Mouse (Mus musculus) forebrain, embryonic 14.5 days (tissue): ENCODE measurements around the gene Prss43. TPM values are rescaled to one million over a fixed set of nuclear protein-coding genes. Genes with fewer than 3 reads are reported as not detected.
"Not testable (repeated sequence)": the region's sequence is repeated elsewhere in the genome, so short reads cannot be mapped to it uniquely, and the experiment has no call there.

Experiments used
- ATAC-seq: fragments of 200-750 bp; cut with Nextera tagmentation; 2 replicates; pipeline ENCODE4 v1.8.0; 2017; ENCODE audit warnings: mild to moderate bottlenecking, moderate library complexity
- DNase-seq: peaks from one replicate; pipeline ENCODE4 v3.0.0-alpha.2; 2015; ENCODE audit warnings: low spot score
- H3K27ac ChIP-seq: fragments of 300-500 bp; sonication (generic); 2 replicates; pipeline ENCODE4 v1.5.1; 2014; ENCODE audit warnings: low read depth, mild to moderate bottlenecking, control low read depth, low read length, moderate library complexity
- H3K27me3 ChIP-seq: fragments of 300-500 bp; sonication (generic); replicated peaks from 2 replicates; pipeline ENCODE4 v1.6.1; 2014; ENCODE audit warnings: low read length, control low read depth, mixed read lengths; ENCODE audit not compliant: control insufficient read depth, insufficient read depth
- H3K36me3 ChIP-seq: fragments of 300-500 bp; sonication (generic); 2 replicates; pipeline ENCODE4 v1.6.1; 2014; ENCODE audit warnings: low read length, control low read depth; ENCODE audit not compliant: control insufficient read depth, insufficient read depth
- H3K4me1 ChIP-seq: fragments of 300-500 bp; sonication (generic); 2 replicates; pipeline ENCODE4 v1.6.1; 2014; ENCODE audit warnings: antibody characterized with exemption, low read length, control low read depth; ENCODE audit not compliant: control insufficient read depth, insufficient read depth
- H3K4me2 ChIP-seq: fragments of 300-500 bp; sonication (generic); 2 replicates; pipeline ENCODE4 v1.6.1; 2014; ENCODE audit warnings: mild to moderate bottlenecking, control low read depth, low read length
- H3K4me3 ChIP-seq: fragments of 300-500 bp; sonication (generic); 2 replicates; pipeline ENCODE4 v1.5.1; 2014; ENCODE audit warnings: low read depth, low read length, control low read depth
- H3K9ac ChIP-seq: fragments of 300-500 bp; sonication (generic); 2 replicates; pipeline ENCODE4 v1.6.1; 2014; ENCODE audit warnings: mild to moderate bottlenecking, low read length, control low read depth, moderate library complexity
- H3K9me3 ChIP-seq: fragments of 300-500 bp; sonication (generic); replicated peaks from 2 replicates; pipeline ENCODE4 v1.6.1; 2016; ENCODE audit warnings: low read length, control low read depth, mixed read lengths; ENCODE audit not compliant: control insufficient read depth
- WGBS: fragments of 180-500 bp; shearing (Covaris S2); extraction: QIAGEN DNeasy Blood & Tissue Kit; methylation state at CpG from one replicate; pipeline ENCODE4 v1.1.7; 2014; 5-methylcytosine and 5-hydroxymethylcytosine counted together
- polyA plus RNA-seq: library from polyadenylated mRNA; unstranded; fragments of >200 nt; fragmentation: Nextera tagmentation; extraction: Ambion mirVana; gene quantifications from 2 replicates; pipeline ENCODE4 v1.2.1, GENCODE M21; 2014

Gene Prss43
- polyA plus RNA-seq, 1 experiment from 2014 or later: not detected

DNA sequence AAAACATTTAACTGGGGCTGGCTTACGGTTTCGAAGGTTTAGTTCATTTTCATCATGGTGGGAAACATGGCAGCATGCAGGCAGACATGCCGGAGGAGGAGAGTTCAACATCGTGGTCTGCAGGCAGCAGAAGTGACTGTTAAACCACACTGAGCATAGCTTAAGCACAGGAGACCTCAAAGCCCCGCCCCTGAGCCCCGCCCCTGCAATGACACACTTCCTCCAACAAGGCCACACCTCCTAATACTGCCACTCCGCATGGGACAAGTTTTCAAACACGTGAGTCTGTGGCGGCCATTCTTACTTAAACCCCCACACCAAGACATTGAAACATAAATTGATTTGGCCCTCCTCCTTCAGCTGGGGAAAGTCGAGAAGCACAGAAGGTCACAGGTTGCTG is 29.5 kb upstream of the Prss43 start:
- no peaks in the 10 kb centered on the region for H3K4me1 ChIP-seq
- no peaks in the 10 kb centered on the region for H3K27me3 ChIP-seq
- WGBS: 88% methylated on average over 10 of the region's 10 CpGs
- no peak overlapping the region for H3K4me3 ChIP-seq
- no peaks in the 10 kb centered on the region for H3K36me3 ChIP-seq
- no peak for ATAC-seq
- no peak overlapping the region for H3K4me2 ChIP-seq
- H3K9ac ChIP-seq: no peak overlapping the region
- no peak for DNase-seq
- no peak overlapping the region for H3K27ac ChIP-seq
- no peaks in the 10 kb centered on the region for H3K9me3 ChIP-seq

DNA sequence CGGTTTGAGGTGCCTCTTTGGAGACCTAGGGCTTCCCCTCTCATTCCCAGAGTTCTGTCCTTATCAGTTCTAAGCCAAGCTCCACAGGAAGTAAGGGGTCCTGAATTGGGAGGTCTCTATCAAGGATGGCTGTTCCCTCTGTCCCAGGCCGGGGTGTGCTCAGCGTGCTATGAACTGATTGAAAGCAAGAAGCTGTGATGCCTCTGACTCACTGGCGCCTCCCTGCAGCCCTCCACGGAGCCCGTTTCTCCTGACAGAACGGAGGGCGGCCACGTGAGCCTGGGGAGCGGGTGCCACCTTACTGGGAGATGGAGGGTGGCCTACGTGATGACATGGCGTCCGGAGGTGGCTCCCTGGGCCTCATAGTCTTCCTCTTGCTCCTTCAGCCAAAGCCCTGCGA is 28.6 kb upstream of the Prss43 start, which contains the start of gene Prss42:
TSS of gene Prss42 (plus strand) at position 301 of the 400 bp plus-strand sequence.
- 96% methylated on average over 14 of the region's 14 CpGs for WGBS
- no peaks in the 10 kb centered on the region for H3K36me3 ChIP-seq
- H3K4me3 ChIP-seq: no peak within 1 kb of the TSS
- H3K9me3 ChIP-seq: no peaks in the 10 kb centered on the region
- H3K4me1 ChIP-seq: no peaks in the 10 kb centered on the region
- DNase-seq: no peak
- no peak for ATAC-seq
- H3K9ac ChIP-seq: no peak within 1 kb of the TSS
- no peak within 1 kb of the TSS for H3K4me2 ChIP-seq
- no peak within 1 kb of the TSS for H3K27ac ChIP-seq
- no peaks in the 10 kb centered on the region for H3K27me3 ChIP-seq

DNA sequence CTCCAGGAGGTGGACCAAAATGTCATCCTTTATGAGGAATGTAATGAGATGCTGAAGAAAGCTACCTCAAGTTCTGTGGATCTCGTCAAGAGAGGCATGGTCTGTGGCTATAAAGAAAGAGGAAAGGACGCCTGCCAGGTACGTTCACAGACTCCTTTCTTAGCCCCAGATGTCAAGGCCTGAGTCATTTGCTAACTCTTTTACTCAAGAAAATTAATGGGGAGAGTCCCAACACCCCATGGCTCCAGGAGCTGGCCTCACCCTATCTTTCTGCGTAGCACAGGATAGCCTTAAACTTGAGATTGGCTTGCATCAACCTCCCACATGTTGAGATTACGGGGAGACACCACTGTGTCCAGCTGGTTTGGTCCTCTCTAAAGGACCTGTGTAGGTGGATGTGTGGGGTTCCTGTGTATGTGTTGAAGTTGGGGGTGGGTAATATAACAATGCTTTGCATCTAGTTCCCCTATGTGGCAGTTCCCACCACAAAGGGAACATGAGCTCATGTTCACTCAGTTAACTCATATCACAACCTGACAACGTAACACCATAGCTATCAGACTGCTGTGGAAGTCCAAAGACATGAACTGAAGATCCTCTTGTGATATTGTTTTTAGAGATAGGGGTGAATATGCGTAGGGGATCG is 25.5 kb upstream of the Prss43 start:
- H3K4me1 ChIP-seq: no peaks in the 10 kb centered on the region
- no peaks in the 10 kb centered on the region for H3K27me3 ChIP-seq
- no peak overlapping the region for H3K4me2 ChIP-seq
- no peaks in the 10 kb centered on the region for H3K9me3 ChIP-seq
- no peaks in the 10 kb centered on the region for H3K36me3 ChIP-seq
- no peak overlapping the region for H3K9ac ChIP-seq
- H3K4me3 ChIP-seq: no peak overlapping the region
- ATAC-seq (no peak), DNase-seq (no peak)
- WGBS: 91% methylated on average over 8 of the region's 8 CpGs
- no peak overlapping the region for H3K27ac ChIP-seq

DNA sequence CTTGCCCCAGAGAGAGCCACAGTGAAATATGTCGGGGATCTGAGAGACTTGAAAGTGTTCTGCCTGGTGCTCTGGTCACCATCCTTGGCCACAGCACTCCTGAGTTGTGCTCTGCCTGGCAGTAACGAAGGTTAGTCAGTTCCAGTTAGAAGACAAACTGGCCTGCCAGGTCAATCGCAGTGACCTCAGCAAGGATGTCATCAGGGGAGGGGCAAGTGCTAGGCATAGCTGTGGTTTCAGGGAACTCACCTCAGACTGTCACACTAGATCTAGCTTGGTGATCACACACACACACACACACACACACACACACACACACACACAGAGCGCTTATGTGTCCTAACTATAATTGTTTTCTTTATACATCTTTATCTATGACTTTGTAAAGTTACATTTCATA is 23.2 kb upstream of the Prss43 start:
- 77% methylated on average over 4 of the region's 4 CpGs for WGBS
- H3K4me3 ChIP-seq: no peak overlapping the region
- DNase-seq (no peak), ATAC-seq (no peak)
- no peaks in the 10 kb centered on the region for H3K4me1 ChIP-seq
- no peaks in the 10 kb centered on the region for H3K27me3 ChIP-seq
- no peak overlapping the region for H3K4me2 ChIP-seq
- H3K27ac ChIP-seq: no peak overlapping the region
- no peak overlapping the region for H3K9ac ChIP-seq
- no peaks in the 10 kb centered on the region for H3K36me3 ChIP-seq
- H3K9me3 ChIP-seq: no peaks in the 10 kb centered on the region

DNA sequence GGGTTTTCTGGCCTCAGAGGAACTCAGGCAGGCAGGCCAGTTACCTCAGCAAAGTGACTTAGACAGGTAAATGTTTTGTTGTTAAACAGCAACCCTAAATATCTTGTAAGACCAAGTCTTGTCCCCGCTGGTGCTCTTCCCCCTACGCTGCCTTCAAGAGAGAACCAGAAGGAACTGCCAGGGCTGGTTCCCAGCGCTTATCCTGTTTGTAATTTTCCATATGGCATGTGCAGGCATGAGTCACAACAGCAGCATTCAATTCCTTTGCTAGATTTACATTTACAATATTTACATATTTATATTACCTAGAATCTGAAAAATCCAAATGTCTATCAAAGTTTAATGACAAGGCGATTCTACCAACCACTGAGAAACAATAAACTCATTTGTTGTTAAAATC is 16.4 kb upstream of the Prss43 start:
- DNase-seq (no peak), ATAC-seq (no peak)
- Histone ChIP-seq H3K4me1 (no peaks in the 10 kb centered on the region), H3K27me3 (no peaks in the 10 kb centered on the region), H3K36me3 (no peaks in the 10 kb centered on the region), H3K4me3 (no peak overlapping the region), H3K9ac (no peak overlapping the region), H3K27ac (no peak overlapping the region), H3K4me2 (no peak overlapping the region), H3K9me3 (no peaks in the 10 kb centered on the region)
- WGBS: 85% methylated on average over 4 of the region's 4 CpGs

DNA sequence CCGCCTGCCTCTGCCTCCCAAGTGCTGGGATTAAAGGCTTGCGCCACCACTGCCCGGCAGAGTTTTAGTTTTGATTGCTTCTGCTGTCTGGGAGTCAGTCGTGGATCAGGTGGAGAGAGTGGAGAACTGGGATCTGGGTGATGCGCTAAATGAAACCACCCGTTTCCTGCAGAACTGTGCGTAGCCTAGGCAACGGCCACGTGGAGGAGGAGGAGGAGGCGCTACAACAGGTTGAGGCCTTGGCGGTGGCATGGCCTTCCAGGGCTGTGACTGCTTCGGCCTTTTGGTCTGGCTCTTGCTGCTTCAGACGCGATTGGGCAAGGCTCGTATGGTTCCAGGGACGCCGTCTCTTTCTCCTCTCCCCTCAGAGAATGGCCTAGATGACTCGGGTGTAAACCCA is 12.7 kb upstream of the Prss43 start, which contains the start of gene Prss44:
TSS of gene Prss44 (plus strand) at position 206 of the 400 bp plus-strand sequence.
- ATAC-seq (no peak), DNase-seq (no peak)
- Histone ChIP-seq H3K27me3 (no peaks in the 10 kb centered on the region), H3K27ac (no peak within 1 kb of the TSS), H3K4me3 (no peak within 1 kb of the TSS), H3K4me2 (no peak within 1 kb of the TSS), H3K9ac (no peak within 1 kb of the TSS), H3K4me1 (no peaks in the 10 kb centered on the region), H3K36me3 (no peaks in the 10 kb centered on the region), H3K9me3 (no peaks in the 10 kb centered on the region)
- 72% methylated on average over 18 of the region's 18 CpGs for WGBS

DNA sequence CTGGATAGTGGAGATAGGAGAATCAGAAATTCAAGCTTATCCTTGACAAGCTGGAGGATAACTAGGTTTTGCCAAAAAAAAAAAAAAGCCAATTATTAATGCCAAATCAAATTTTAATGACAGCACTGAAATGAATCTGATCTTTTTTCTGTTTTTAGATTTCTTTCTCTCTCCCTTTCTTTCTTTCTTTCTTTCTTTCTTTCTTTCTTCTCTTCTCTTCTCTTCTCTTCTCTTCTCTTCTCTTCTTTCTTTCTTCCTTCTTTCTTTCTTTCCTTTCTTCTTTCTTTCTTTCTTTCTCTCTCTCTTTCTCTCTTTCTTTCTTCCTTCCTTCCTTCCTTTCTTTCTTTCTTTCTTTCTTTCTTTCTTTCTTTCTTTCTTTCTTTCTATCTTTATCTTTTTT is 5.9 kb upstream of the Prss43 start:
- DNase-seq: not testable (repeated sequence)

DNA sequence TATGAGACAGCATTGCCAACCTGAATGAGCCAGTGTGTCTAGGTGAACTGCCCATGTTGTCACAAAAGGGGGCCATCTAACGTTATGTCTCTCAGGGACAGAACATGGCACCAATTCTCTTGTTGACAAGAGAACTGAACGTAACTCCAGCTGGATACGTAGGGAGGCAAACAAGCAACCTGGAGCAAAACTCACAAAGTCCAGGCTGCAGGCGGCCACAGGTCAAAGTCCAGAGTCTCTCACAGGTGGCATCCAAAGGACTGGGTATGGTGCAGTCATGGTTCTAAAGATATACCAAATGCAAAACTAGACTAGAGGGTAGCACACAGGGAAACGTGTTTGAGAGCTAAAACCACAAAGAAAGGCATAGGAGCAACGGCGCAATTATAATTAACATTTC is 5.1 kb upstream of the Prss43 start:
- no peak for DNase-seq
- Histone ChIP-seq H3K4me1 (no peaks in the 10 kb centered on the region), H3K36me3 (no peaks in the 10 kb centered on the region), H3K4me2 (no peak overlapping the region), H3K4me3 (no peak overlapping the region), H3K9ac (no peak overlapping the region), H3K27me3 (no peaks in the 10 kb centered on the region), H3K27ac (no peak overlapping the region), H3K9me3 (no peaks in the 10 kb centered on the region)
- 85% methylated on average over 7 of the region's 7 CpGs for WGBS
- no peak for ATAC-seq

More for the DNA sequence above, 5.9 kb upstream of the Prss43 start:
- not testable (repeated sequence) for H3K9ac ChIP-seq, H3K4me1 ChIP-seq, H3K9me3 ChIP-seq, H3K4me3 ChIP-seq, H3K36me3 ChIP-seq, ATAC-seq, H3K27ac ChIP-seq, H3K4me2 ChIP-seq, H3K27me3 ChIP-seq

DNA sequence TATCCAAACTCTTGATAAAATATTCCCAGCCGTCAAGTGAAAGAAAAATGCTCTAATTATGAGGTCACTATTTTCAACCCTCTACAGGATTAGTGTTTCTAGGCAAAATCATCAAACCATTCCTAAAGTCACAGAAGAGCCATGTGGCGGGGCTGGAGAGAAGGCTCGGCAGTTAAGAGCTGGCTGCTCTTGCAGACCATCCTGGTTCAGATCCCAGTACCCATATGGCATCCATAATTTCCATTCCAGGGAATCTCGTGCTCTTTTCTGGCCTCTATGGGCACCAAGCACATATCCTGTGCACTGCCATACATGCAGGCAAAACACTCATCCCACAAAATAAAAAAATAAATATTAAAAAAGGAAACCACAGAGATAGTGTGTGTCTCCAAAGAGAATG is 1.1 kb upstream of the Prss43 start:
- Histone ChIP-seq H3K9ac (no peak overlapping the region), H3K36me3 (no peaks in the 10 kb centered on the region), H3K4me1 (no peaks in the 10 kb centered on the region), H3K4me2 (no peak overlapping the region), H3K9me3 (no peaks in the 10 kb centered on the region), H3K27ac (no peak overlapping the region), H3K27me3 (no peaks in the 10 kb centered on the region), H3K4me3 (no peak overlapping the region)
- no peak for ATAC-seq
- WGBS: 78% methylated on average over 4 of the region's 4 CpGs
- DNase-seq: no peak
